Mouse (Mus musculus): ENCODE results near the gene Ank3. TPM values are rescaled to one million over a fixed set of nuclear protein-coding genes. Genes with fewer than 3 reads are reported as not detected.

Gene Ank3
- total RNA-seq, 2 experiments from 2014 or later, result 525 to 540 TPM

- intact Hi-C loops (cut with DNase I), result no loop called here
Observed at GRCm38 (mm10) chr10:69939966-69940365, 541.4 kb downstream of the Ank3 start.

GRCm38 (mm10) chr10:69941001-69941400, 542.4 kb downstream of the Ank3 start:
- intact Hi-C loops (cut with DNase I), result no loop called here

More at GRCm38 (mm10) chr10:69939966-69940365, 541.4 kb downstream of the Ank3 start:
- DNase-seq (ENCODE audit: extremely low spot score in 1 of 2, low spot score in 2 of 2), result no peak

GRCm38 (mm10) chr10:69944845-69945244, 546.3 kb downstream of the Ank3 start:
- intact Hi-C loops (cut with DNase I), result no loop called here
- DNase-seq (ENCODE audit: extremely low spot score in 1 of 2, low spot score in 2 of 2), result no peak

More at GRCm38 (mm10) chr10:69941001-69941400, 542.4 kb downstream of the Ank3 start:
- DNase-seq (ENCODE audit: extremely low spot score in 1 of 2, low spot score in 2 of 2), result no peak

GRCm38 (mm10) chr10:69945870-69946269, 547.3 kb downstream of the Ank3 start:
- intact Hi-C loops (cut with DNase I), result no loop called here
- no peak for DNase-seq (ENCODE audit: extremely low spot score in 1 of 2, low spot score in 2 of 2)

GRCm38 (mm10) chr10:69946271-69946670, 547.7 kb downstream of the Ank3 start:
- DNase-seq (ENCODE audit: extremely low spot score in 1 of 2, low spot score in 2 of 2), result no peak
- intact Hi-C loops (cut with DNase I), result no loop called here

GRCm38 (mm10) chr10:69947093-69947492, 548.5 kb downstream of the Ank3 start:
- intact Hi-C loops (cut with DNase I), result no loop called here
- DNase-seq (ENCODE audit: extremely low spot score in 1 of 2, low spot score in 2 of 2), result no peak

GRCm38 (mm10) chr10:69950236-69950918, 551.8 kb downstream of the Ank3 start:
- intact Hi-C loops (cut with DNase I), result no loop called here
- no peak for DNase-seq (ENCODE audit: extremely low spot score in 1 of 2, low spot score in 2 of 2)

GRCm38 (mm10) chr10:69950919-69951236, 552.3 kb downstream of the Ank3 start:
- intact Hi-C loops (cut with DNase I), result no loop called here
- DNase-seq (ENCODE audit: extremely low spot score in 1 of 2, low spot score in 2 of 2), result no peak

- DNase-seq (ENCODE audit: extremely low spot score in 1 of 2, low spot score in 2 of 2), result no peak
- intact Hi-C loops (cut with DNase I), result no loop called here
Observed at GRCm38 (mm10) chr10:69951426-69951825, 552.9 kb downstream of the Ank3 start.

GRCm38 (mm10) chr10:69952316-69952715, 553.7 kb downstream of the Ank3 start:
- no peak for DNase-seq (ENCODE audit: extremely low spot score in 1 of 2, low spot score in 2 of 2)
- intact Hi-C loops (cut with DNase I), result no loop called here

GRCm38 (mm10) chr10:69954657-69955267, 556.2 kb downstream of the Ank3 start:
- intact Hi-C loops (cut with DNase I), result no loop called here

GRCm38 (mm10) chr10:69962226-69962625, 563.7 kb downstream of the Ank3 start:
- no peak for DNase-seq (ENCODE audit: extremely low spot score in 1 of 2, low spot score in 2 of 2)
- intact Hi-C loops (cut with DNase I), result loop anchor here (10.0 kb wide), 1 partner anchor 507 kb away; no protein-coding TSS in a partner anchor

More at GRCm38 (mm10) chr10:69954657-69955267, 556.2 kb downstream of the Ank3 start:
- no peak for DNase-seq (ENCODE audit: extremely low spot score in 1 of 2, low spot score in 2 of 2)

- intact Hi-C loops (cut with DNase I), result loop anchor here (10.0 kb wide), 1 partner anchor 508 kb away; no protein-coding TSS in a partner anchor
- DNase-seq (ENCODE audit: extremely low spot score in 1 of 2, low spot score in 2 of 2), result no peak
Observed at GRCm38 (mm10) chr10:69962976-69963375, 564.4 kb downstream of the Ank3 start.

GRCm38 (mm10) chr10:69964611-69965010, 566.0 kb downstream of the Ank3 start:
- intact Hi-C loops (cut with DNase I), result loop anchor here (2.0 to 10.0 kb wide), 2 partner anchors 94 to 510 kb away; no protein-coding TSS in a partner anchor
- DNase-seq (ENCODE audit: extremely low spot score in 1 of 2, low spot score in 2 of 2), result peak in 1 of 2 experiments; percentile 53

- DNase-seq (ENCODE audit: extremely low spot score in 1 of 2, low spot score in 2 of 2), result no peak
- intact Hi-C loops (cut with DNase I), result loop anchor here (2.0 to 10.0 kb wide), 2 partner anchors 94 to 510 kb away; no protein-coding TSS in a partner anchor
Observed at GRCm38 (mm10) chr10:69965085-69965484, 566.5 kb downstream of the Ank3 start.

- DNase-seq (ENCODE audit: extremely low spot score in 1 of 2, low spot score in 2 of 2), result no peak
- intact Hi-C loops (cut with DNase I), result loop anchor here (10.0 kb wide), 1 partner anchor 513 kb away; no protein-coding TSS in a partner anchor
Observed at GRCm38 (mm10) chr10:69967994-69968393, 569.4 kb downstream of the Ank3 start.

GRCm38 (mm10) chr10:69979636-69980035, 581.1 kb downstream of the Ank3 start:
- DNase-seq (ENCODE audit: extremely low spot score in 1 of 2, low spot score in 2 of 2), result no peak
- intact Hi-C loops (cut with DNase I), result loop anchor here (10.0 kb wide), 1 partner anchor 315 kb away; no protein-coding TSS in a partner anchor

GRCm38 (mm10) chr10:69981386-69982097, 583.0 kb downstream of the Ank3 start:
- DNase-seq (ENCODE audit: extremely low spot score in 1 of 2, low spot score in 2 of 2), result no peak
- intact Hi-C loops (cut with DNase I), result loop anchor here (10.0 kb wide), 1 partner anchor 313 kb away; no protein-coding TSS in a partner anchor

GRCm38 (mm10) chr10:69982701-69983100, 584.1 kb downstream of the Ank3 start:
- intact Hi-C loops (cut with DNase I), result loop anchor here (10.0 kb wide), 1 partner anchor 312 kb away; no protein-coding TSS in a partner anchor

More at GRCm38 (mm10) chr10:69982701-69983100, 584.1 kb downstream of the Ank3 start:
- DNase-seq (ENCODE audit: extremely low spot score in 1 of 2, low spot score in 2 of 2), result no peak
